Mouse (Mus musculus) kidney, embryonic 15.5 days (tissue): ENCODE data around the gene Pigo. TPM values are rescaled to one million over a fixed set of nuclear protein-coding genes. Genes with fewer than 3 reads are reported as not detected.
"Not testable (repeated sequence)": the region's sequence is repeated elsewhere in the genome, so short reads cannot be mapped to it uniquely, and the experiment has no call there.

Experiments used
- ATAC-seq: fragments of 200-750 bp; cut with Nextera tagmentation; replicated peaks from 2 replicates; pipeline ENCODE4 v1.8.0; 2017; ENCODE audit warnings: moderate TSS enrichment; ENCODE audit not compliant: low FRiP score
- H3K27ac ChIP-seq: fragments of 300-500 bp; sonication (generic); 2 replicates; pipeline ENCODE4 v1.5.1; 2015; ENCODE audit warnings: mild to moderate bottlenecking, inconsistent platforms
- H3K27me3 ChIP-seq: fragments of 300-500 bp; sonication (generic); 2 replicates; pipeline ENCODE4 v1.6.1; 2015; ENCODE audit warnings: inconsistent platforms
- H3K36me3 ChIP-seq: fragments of 300-500 bp; sonication (generic); 2 replicates; pipeline ENCODE4 v1.6.1; 2015; ENCODE audit warnings: inconsistent platforms
- H3K4me1 ChIP-seq: fragments of 300-500 bp; sonication (generic); 2 replicates; pipeline ENCODE4 v1.6.1; 2015; ENCODE audit warnings: inconsistent platforms
- H3K4me2 ChIP-seq: fragments of 300-500 bp; sonication (generic); 2 replicates; pipeline ENCODE4 v1.6.1; 2015; ENCODE audit warnings: moderate library complexity, mild to moderate bottlenecking, inconsistent platforms
- H3K4me3 ChIP-seq: fragments of 300-500 bp; sonication (generic); replicated peaks from 2 replicates; pipeline ENCODE4 v1.5.1; 2015; ENCODE audit warnings: mild to moderate bottlenecking, inconsistent platforms
- H3K9ac ChIP-seq: fragments of 300-500 bp; sonication (generic); 2 replicates; pipeline ENCODE4 v1.6.1; 2015; ENCODE audit warnings: mild to moderate bottlenecking, inconsistent platforms
- H3K9me3 ChIP-seq: fragments of 300-500 bp; sonication (generic); replicated peaks from 2 replicates; pipeline ENCODE4 v1.6.1; 2016; ENCODE audit warnings: inconsistent platforms
- WGBS: fragments of 180-500 bp; shearing (Covaris S2); methylation state at CpG from one replicate; pipeline ENCODE4 v1.1.7; 2015; ENCODE audit warnings: mixed read lengths; 5-methylcytosine and 5-hydroxymethylcytosine counted together
- polyA plus RNA-seq: library from polyadenylated mRNA; unstranded; fragments of >200 nt; fragmentation: Nextera tagmentation; extraction: Ambion mirVana; gene quantifications from 2 replicates; pipeline ENCODE4 v1.2.1, GENCODE M21; 2015

The Pigo gene
- polyA plus RNA-seq, 1 experiment from 2014 or later: 27.6 TPM

GRCm38 (mm10) chr4:43018156-43018555 lies 7.5 kb downstream of the Pigo start:
- Histone ChIP-seq H3K4me2 (no peak overlapping the region), H3K4me3 (no peak overlapping the region)
- WGBS: 93% methylated on average over 4 of the region's 4 CpGs

GRCm38 (mm10) chr4:43012091-43012490 lies 13.5 kb downstream of the Pigo start:
- Histone ChIP-seq H3K4me1 (peaks cover 15% of the 10 kb centered on the region), H3K4me3 (no peak overlapping the region), H3K27me3 (no peaks in the 10 kb centered on the region), H3K9me3 (no peaks in the 10 kb centered on the region), H3K9ac (no peak overlapping the region), H3K4me2 (no peak overlapping the region), H3K27ac (no peak overlapping the region), H3K36me3 (peaks cover 7% of the 10 kb centered on the region)
- WGBS: 93% methylated on average over 1 of the region's 1 CpGs
- ATAC-seq: no peak

More at GRCm38 (mm10) chr4:43018156-43018555, 7.5 kb downstream of the Pigo start:
- ATAC-seq: no peak
- H3K36me3 ChIP-seq: peaks cover 67% of the 10 kb centered on the region
- no peaks in the 10 kb centered on the region for H3K27me3 ChIP-seq
- no peaks in the 10 kb centered on the region for H3K9me3 ChIP-seq
- H3K9ac ChIP-seq: no peak overlapping the region
- H3K4me1 ChIP-seq: no peaks in the 10 kb centered on the region
- H3K27ac ChIP-seq: no peak overlapping the region

- Histone ChIP-seq H3K36me3 (peaks cover 10% of the 10 kb centered on the region; the same call in 1 of the 2 replicates), H3K9me3 (no peaks in the 10 kb centered on the region), H3K4me1 (peaks cover 15% of the 10 kb centered on the region), H3K4me2 (peak within 1 kb of the TSS; percentile 74), H3K9ac (peak within 1 kb of the TSS; percentile 61), H3K4me3 (peak within 1 kb of the TSS; percentile 93), H3K27ac (peak within 1 kb of the TSS; percentile 82), H3K27me3 (no peaks in the 10 kb centered on the region)
- 2% methylated on average over 37 of the region's 37 CpGs for WGBS
- ATAC-seq: peak; percentile 91
These were observed 15.2 kb downstream of the Pigo start, which contains the start of gene Fancg for GRCm38 (mm10) chr4:43010161-43011038. Gene Fancg (minus strand): TSS chr4:43010506.

- ATAC-seq: no peak
- H3K9me3 ChIP-seq: no peaks in the 10 kb centered on the region
- no peak overlapping the region for H3K4me3 ChIP-seq
- no peaks in the 10 kb centered on the region for H3K27me3 ChIP-seq
- WGBS: 66% methylated on average over 2 of the region's 2 CpGs
- H3K4me1 ChIP-seq: peaks cover 15% of the 10 kb centered on the region
- H3K9ac ChIP-seq: no peak overlapping the region
- H3K27ac ChIP-seq: no peak overlapping the region
- H3K4me2 ChIP-seq: no peak overlapping the region
- H3K36me3 ChIP-seq: peaks cover 18% of the 10 kb centered on the region; the same call in 1 of the 2 replicates
These were observed 19.9 kb downstream of the Pigo start for GRCm38 (mm10) chr4:43005765-43006164.

- no peak overlapping the region for H3K9ac ChIP-seq
- WGBS: 88% methylated on average over 3 of the region's 3 CpGs
- no peak overlapping the region for H3K4me3 ChIP-seq
- no peaks in the 10 kb centered on the region for H3K9me3 ChIP-seq
- H3K4me2 ChIP-seq: no peak overlapping the region
- peaks cover 18% of the 10 kb centered on the region; the same call in 1 of the 2 replicates for H3K36me3 ChIP-seq
- H3K27me3 ChIP-seq: no peaks in the 10 kb centered on the region
- no peak overlapping the region for H3K27ac ChIP-seq
- H3K4me1 ChIP-seq: peaks cover 13% of the 10 kb centered on the region
- no peak for ATAC-seq
These were observed 20.7 kb downstream of the Pigo start for GRCm38 (mm10) chr4:43004951-43005350.

GRCm38 (mm10) chr4:43002756-43003439 lies 22.7 kb downstream of the Pigo start:
- H3K4me1 ChIP-seq: peaks cover 12% of the 10 kb centered on the region
- no peak overlapping the region for H3K27ac ChIP-seq
- H3K27me3 ChIP-seq: no peaks in the 10 kb centered on the region
- WGBS: 79% methylated on average over 12 of the region's 12 CpGs
- H3K9ac ChIP-seq: no peak overlapping the region
- H3K9me3 ChIP-seq: no peaks in the 10 kb centered on the region
- ATAC-seq: no peak
- H3K4me2 ChIP-seq: no peak overlapping the region
- H3K4me3 ChIP-seq: no peak overlapping the region
- peaks cover 18% of the 10 kb centered on the region; the same call in 1 of the 2 replicates for H3K36me3 ChIP-seq

GRCm38 (mm10) chr4:43001272-43001671 lies 24.3 kb downstream of the Pigo start:
- no peak for ATAC-seq
- Histone ChIP-seq H3K4me3 (no peak overlapping the region), H3K4me1 (peaks cover 22% of the 10 kb centered on the region), H3K4me2 (no peak overlapping the region), H3K36me3 (peaks cover 14% of the 10 kb centered on the region), H3K9ac (no peak overlapping the region), H3K9me3 (no peaks in the 10 kb centered on the region), H3K27me3 (no peaks in the 10 kb centered on the region), H3K27ac (peak overlapping the region; percentile 92)
- WGBS: 86% methylated on average over 2 of the region's 2 CpGs

- Histone ChIP-seq H3K4me2 (peak within 1 kb of the TSS; percentile 74), H3K4me3 (peak within 1 kb of the TSS; percentile 74), H3K27ac (peak within 1 kb of the TSS; percentile 100), H3K9ac (peak within 1 kb of the TSS; percentile 98), H3K36me3 (peaks cover 18% of the 10 kb centered on the region), H3K4me1 (peaks cover 22% of the 10 kb centered on the region)
- peak; percentile 98 for ATAC-seq
- not testable (repeated sequence) for H3K27me3 ChIP-seq, H3K9me3 ChIP-seq
- WGBS: under 1% methylated on average over 56 of the region's 56 CpGs
These were observed 25.3 kb downstream of the Pigo start, which contains the start of gene Vcp for GRCm38 (mm10) chr4:43000141-43000986. Gene Vcp (minus strand): TSS chr4:43000507.

GRCm38 (mm10) chr4:42999451-43000140 lies 26.0 kb downstream of the Pigo start:
- Histone ChIP-seq H3K4me1 (peaks cover 22% of the 10 kb centered on the region), H3K4me2 (peak overlapping the region; percentile 74), H3K4me3 (peak overlapping the region; percentile 74), H3K27me3 (no peaks in the 10 kb centered on the region), H3K9ac (peak overlapping the region; percentile 98), H3K27ac (peak overlapping the region; percentile 100), H3K36me3 (peaks cover 18% of the 10 kb centered on the region), H3K9me3 (no peaks in the 10 kb centered on the region)
- peak; percentile 87 for ATAC-seq
- under 1% methylated on average over 51 of the region's 51 CpGs for WGBS

- peak overlapping the region; percentile 98; the same call in 1 of the 2 replicates for H3K9ac ChIP-seq
- no peaks in the 10 kb centered on the region for H3K27me3 ChIP-seq
- H3K36me3 ChIP-seq: peaks cover 34% of the 10 kb centered on the region
- peak overlapping the region; percentile 74 for H3K4me3 ChIP-seq
- peaks cover 22% of the 10 kb centered on the region for H3K4me1 ChIP-seq
- ATAC-seq: no peak
- H3K27ac ChIP-seq: no peak overlapping the region
- peak overlapping the region; percentile 74 for H3K4me2 ChIP-seq
- no peaks in the 10 kb centered on the region for H3K9me3 ChIP-seq
- WGBS: 44% methylated on average over 2 of the region's 2 CpGs
These were observed 27.6 kb downstream of the Pigo start for GRCm38 (mm10) chr4:42998022-42998421.

- Histone ChIP-seq H3K27ac (no peak overlapping the region), H3K4me1 (no peaks in the 10 kb centered on the region), H3K9me3 (no peaks in the 10 kb centered on the region), H3K9ac (no peak overlapping the region), H3K4me3 (no peak overlapping the region), H3K27me3 (no peaks in the 10 kb centered on the region), H3K4me2 (no peak overlapping the region), H3K36me3 (peaks cover 98% of the 10 kb centered on the region)
- 79% methylated on average over 1 of the region's 1 CpGs for WGBS
- no peak for ATAC-seq
These were observed 37.3 kb downstream of the Pigo start for GRCm38 (mm10) chr4:42988296-42988695.
